In the genomic region with DNA sequence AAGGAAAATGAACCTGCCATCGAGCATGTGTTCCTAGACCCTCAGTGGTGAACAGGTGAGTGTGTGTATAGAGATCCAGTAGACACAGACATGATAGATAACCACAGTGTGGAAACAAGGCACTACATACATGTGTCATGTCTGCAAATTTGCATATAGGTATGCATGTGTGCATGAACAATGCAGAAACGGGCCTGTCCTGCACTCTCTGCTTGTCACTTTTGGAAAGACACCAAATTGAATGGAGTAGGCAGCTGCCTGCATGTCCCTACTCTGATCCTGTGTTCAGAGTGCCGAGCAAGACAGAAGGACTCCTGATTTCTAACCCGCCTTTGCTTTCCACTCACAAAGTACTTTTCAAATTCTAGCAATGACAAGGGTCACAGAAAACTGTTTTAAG, we compare ENCODE assay signal across 25 mouse cellular contexts. TPM values are rescaled to one million over a fixed set of nuclear protein-coding genes. Genes with fewer than 3 reads are reported as not detected.
A peak's percentile ranks its signal among the peaks of the same experiment; 100 is the strongest.
DNase-seq lines count a peak whose midpoint lies in the region; ATAC-seq and TF ChIP-seq lines count a peak whose summit lies in the region.
"Had no signal": no experiment of that assay in that cellular context is flagged by ENCODE, and none has a peak within 500 bp of the region (broad histone marks: within the 10 kb centered on the region; RNA-seq: fewer than 3 reads in every experiment).

No protein-coding gene starts in this region.

- 69% methylated on average over 4 of the region's 4 CpGs for WGBS in heart, postnatal 0 days
- 87% methylated on average over 4 of the region's 4 CpGs for WGBS in intestine, embryonic 16.5 days
- WGBS in hindbrain, embryonic 12.5 days: 92% methylated on average over 4 of the region's 4 CpGs

- H3K4me2 ChIP-seq in heart, postnatal 0 days (ENCODE audit: low read depth, low read length): peak overlapping the region; percentile 13; the same call in 1 of the 2 replicates
- no peak overlapping the region for H3K4me2 ChIP-seq in intestine, embryonic 16.5 days (ENCODE audit: low read depth, low read length)
- H3K4me2 ChIP-seq in hindbrain, embryonic 12.5 days (replicated peaks): no peak overlapping the region
- H3K4me2 ChIP-seq: heart, embryonic 11.5 days; hindbrain, embryonic 14.5 days; intestine, embryonic 15.5 days; limb, embryonic 13.5 days; liver, embryonic 12.5 days; neural tube, embryonic 15.5 days had no signal

- peak overlapping the region; percentile 0; the same call in 1 of the 2 replicates for H3K4me3 ChIP-seq in heart, postnatal 0 days (ENCODE audit: low read depth, low read length)
- H3K4me3 ChIP-seq in intestine, embryonic 16.5 days (ENCODE audit: low read length): no peak overlapping the region
- no peak overlapping the region for H3K4me3 ChIP-seq in hindbrain, embryonic 12.5 days
- H3K4me3 ChIP-seq: forebrain, embryonic 10.5 days; intestine, embryonic 15.5 days; limb, embryonic 13.5 days; liver, embryonic 12.5 days; neural tube, embryonic 15.5 days had no signal

- H3K27ac ChIP-seq in heart, postnatal 0 days (ENCODE audit: low read depth): no peak overlapping the region
- no peak overlapping the region for H3K27ac ChIP-seq in intestine, embryonic 16.5 days (ENCODE audit: low read length)
- H3K27ac ChIP-seq in hindbrain, embryonic 12.5 days: no peak overlapping the region
- H3K27ac ChIP-seq: forebrain, embryonic 10.5 days; hindbrain, embryonic 14.5 days; intestine, embryonic 15.5 days; limb, embryonic 13.5 days; liver, embryonic 12.5 days; neural tube, embryonic 15.5 days had no signal

- no peak for DNase-seq in heart, postnatal 0 days (ENCODE audit: low spot score)
- DNase-seq in heart, postnatal 25 days (ENCODE audit: low spot score): no peak
- peak; percentile 27 for DNase-seq in thymus, postnatal 4 days
- no peak for DNase-seq in thymus, postnatal 10 days (ENCODE audit: low spot score in 2 of 2)
- no peak for DNase-seq in kidney, adult 18-20 months
- DNase-seq: adrenal gland, postnatal 36 days; cerebellum, adult 11-12 months; cerebellum, postnatal 14 days; forebrain, postnatal 0 days; gastrocnemius, postnatal 14 days; heart, adult 11 months; heart, postnatal 14 days; kidney, postnatal 4 days; lung, adult 18-20 months; lung, postnatal 14 days had no signal

- H3K27me3 ChIP-seq in heart, postnatal 0 days (ENCODE audit: control insufficient read depth, insufficient read depth, low read length): no peaks in the 10 kb centered on the region
- no peaks in the 10 kb centered on the region for H3K27me3 ChIP-seq in intestine, embryonic 16.5 days (replicated peaks; ENCODE audit: control insufficient read depth, insufficient read depth, low read length)
- H3K27me3 ChIP-seq in hindbrain, embryonic 12.5 days: no peaks in the 10 kb centered on the region
- H3K27me3 ChIP-seq: intestine, embryonic 15.5 days; limb, embryonic 13.5 days; liver, embryonic 12.5 days; neural tube, embryonic 15.5 days had no signal

- no peak overlapping the region for H3K9ac ChIP-seq in heart, postnatal 0 days (replicated peaks; ENCODE audit: low read depth, low read length)
- no peak overlapping the region for H3K9ac ChIP-seq in intestine, embryonic 16.5 days (ENCODE audit: low read depth, low read length)
- H3K9ac ChIP-seq in hindbrain, embryonic 12.5 days: no peak overlapping the region
- H3K9ac ChIP-seq: forebrain, postnatal 0 days; hindbrain, embryonic 14.5 days; intestine, embryonic 15.5 days; limb, embryonic 13.5 days; liver, embryonic 12.5 days; neural tube, embryonic 15.5 days had no signal

- ATAC-seq in heart, postnatal 0 days (ENCODE audit: insufficient read depth, low read depth): no peak
- peak; percentile 22 for ATAC-seq in inflammation-experienced regulatory T-cells, adult 6 months
- ATAC-seq in intestine, embryonic 16.5 days: no peak
- ATAC-seq in hindbrain, embryonic 12.5 days (ENCODE audit: low FRiP score): no peak
- ATAC-seq: forebrain, postnatal 0 days; intestine, embryonic 15.5 days; liver, embryonic 12.5 days had no signal

- TF ChIP-seq EP300 in heart, postnatal 0 days (IDR thresholded peaks at IDR 0.05; ENCODE audit: low read depth): no peak

- no peaks in the 10 kb centered on the region for H3K9me3 ChIP-seq in heart, postnatal 0 days (replicated peaks; ENCODE audit: control insufficient read depth, low read length)
- no peaks in the 10 kb centered on the region for H3K9me3 ChIP-seq in intestine, embryonic 16.5 days (ENCODE audit: control insufficient read depth, low read length)
- H3K9me3 ChIP-seq in hindbrain, embryonic 12.5 days (replicated peaks): no peaks in the 10 kb centered on the region
- H3K9me3 ChIP-seq: forebrain, embryonic 10.5 days; intestine, embryonic 15.5 days; limb, embryonic 13.5 days; liver, embryonic 12.5 days; neural tube, embryonic 15.5 days had no signal

- H3K4me1 ChIP-seq in heart, postnatal 0 days (ENCODE audit: control insufficient read depth, insufficient read depth): no peaks in the 10 kb centered on the region
- no peaks in the 10 kb centered on the region for H3K4me1 ChIP-seq in intestine, embryonic 16.5 days (ENCODE audit: control insufficient read depth, insufficient read depth, low read length)
- no peaks in the 10 kb centered on the region for H3K4me1 ChIP-seq in hindbrain, embryonic 12.5 days
- H3K4me1 ChIP-seq: intestine, embryonic 15.5 days; limb, embryonic 13.5 days; liver, embryonic 12.5 days; neural tube, embryonic 15.5 days had no signal

- H3K36me3 ChIP-seq in heart, postnatal 0 days (replicated peaks; ENCODE audit: control insufficient read depth, insufficient read depth, low read length): no peaks in the 10 kb centered on the region
- no peaks in the 10 kb centered on the region for H3K36me3 ChIP-seq in intestine, embryonic 16.5 days (ENCODE audit: control insufficient read depth, insufficient read depth, low read length)
- no peaks in the 10 kb centered on the region for H3K36me3 ChIP-seq in hindbrain, embryonic 12.5 days
- H3K36me3 ChIP-seq: forebrain, embryonic 10.5 days; intestine, embryonic 15.5 days; limb, embryonic 13.5 days; liver, embryonic 12.5 days; neural tube, embryonic 15.5 days had no signal

- TF ChIP-seq CTCF in heart, postnatal 0 days (IDR thresholded peaks at IDR 0.05; ENCODE audit: low read depth): no peak

- intact Hi-C loops in heart, postnatal 25 days (cut with DNase I): no loop called here

RNA-seq across cellular contexts. Expression of a gene that starts 3.4 kb away (rescaled TPM):
- total RNA-seq in heart, postnatal 0 days (2014; rRNA removed; ENCODE audit: low replicate concordance): 2.3 and 11.1 TPM in 2 replicates
- polyA plus RNA-seq in heart, postnatal 0 days (2015; fragmentation: Nextera tagmentation; extraction: Ambion mirVana): 1.2 and 1.7 TPM in 2 replicates
- total RNA-seq in heart, postnatal 25 days (2021): 1 to 10 TPM; 4.1 to 6.0 TPM
- polyA plus RNA-seq in inflammation-experienced regulatory T-cells, adult 6 months (2017; shearing (Covaris generic)): 1,000 to 10,000 TPM; 1,312 to 1,433 (median 1,346) TPM
- 4.8 and 5.1 TPM in 2 replicates for polyA plus RNA-seq in intestine, embryonic 16.5 days (2015; fragmentation: Nextera tagmentation; extraction: Ambion mirVana)
- polyA plus RNA-seq in hindbrain, embryonic 12.5 days (2016; fragmentation: Nextera tagmentation; extraction: Ambion mirVana): 1.5 TPM in 2 replicates

Comparison
In these comparisons a context has a peak if more than half of its experiments do, and no peak if none do; other contexts are left out.
1. RNA of a gene that starts 3.4 kb away (polyA plus RNA-seq): 1,312 to 1,433 TPM in inflammation-experienced regulatory T-cells, adult 6 months; 4.8 to 5.1 TPM in intestine, embryonic 16.5 days, 1.5 TPM in hindbrain, embryonic 12.5 days and 1.2 to 1.7 TPM in heart, postnatal 0 days; every median in the first group is over 100 times any median in the second.